Mouse (Mus musculus) E14TG2a.4 (cell line): Measurements from ENCODE around the gene Tbc1d1.

Experiments
- CTCF ChIP-seq: conservative IDR thresholded peaks from 2 replicates; pipeline ENCODE4 v1.5.1; 2014; ENCODE audit warnings: low read length
- NANOG ChIP-seq: IDR thresholded peaks from 2 replicates; pipeline ENCODE4 v1.6.1; 2014; ENCODE audit warnings: borderline replicate concordance, low read length, mixed read lengths
- POU5F1 ChIP-seq: IDR thresholded peaks from 2 replicates; pipeline ENCODE4 v1.6.1; 2014; ENCODE audit warnings: low read length, borderline replicate concordance

- TF ChIP-seq CTCF = no peak
- no peak for TF ChIP-seq POU5F1
- no peak for TF ChIP-seq NANOG
Observed at GRCm38 (mm10) chr5:64201071-64201470, 45.0 kb downstream of the Tbc1d1 start.
